Mouse (Mus musculus) olfactory bulb, adult 2 months (tissue): ENCODE measurements around the gene Hipk2.

Source experiments
- CTCF ChIP-seq: fragments of 200-500 bp; IDR thresholded peaks from 2 replicates; pipeline ENCODE4 v1.5.1; 2012; ENCODE audit warnings: low read depth, mild to moderate bottlenecking, low read length, moderate library complexity; ENCODE audit not compliant: insufficient read depth
- POLR2A ChIP-seq: fragments of 200-500 bp; IDR thresholded peaks from 2 replicates; pipeline ENCODE4 v1.6.1; 2012; ENCODE audit warnings: mild to moderate bottlenecking, low read depth, low read length, moderate library complexity; ENCODE audit not compliant: insufficient read depth

DNA sequence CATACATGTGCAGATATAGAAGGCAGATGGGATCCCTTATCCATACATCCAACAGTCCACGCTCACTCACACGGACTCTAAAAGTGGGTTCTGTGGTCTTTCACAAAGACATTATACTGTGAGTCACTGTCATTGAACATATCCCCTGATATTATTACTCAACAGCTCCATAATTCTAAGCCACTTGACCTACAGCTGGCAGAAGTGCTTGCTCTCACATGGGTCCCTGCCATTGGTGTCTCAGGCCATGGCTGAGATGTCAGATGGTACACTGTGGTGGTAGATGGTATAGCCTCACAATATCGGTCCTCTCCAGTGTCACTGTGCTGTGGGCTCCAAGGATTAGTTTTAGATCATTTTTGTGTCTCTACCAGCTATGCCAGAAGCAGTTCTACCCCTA is 42.2 kb downstream of the Hipk2 start:
- no peak for TF ChIP-seq POLR2A
- TF ChIP-seq CTCF = no peak
